Mouse (Mus musculus) hindbrain, embryonic 11.5 days (tissue): ENCODE results near the gene Wdr75. TPM values are rescaled to one million over a fixed set of nuclear protein-coding genes. Genes with fewer than 3 reads are reported as not detected.

Source experiments
- ATAC-seq: fragments of 200-750 bp; cut with Nextera tagmentation; 2 replicates; pipeline ENCODE4 v1.8.0; 2017; ENCODE audit warnings: mild to moderate bottlenecking, moderate TSS enrichment, moderate library complexity; ENCODE audit not compliant: low FRiP score
- DNase-seq: peaks from one replicate; pipeline ENCODE4 v3.0.0-alpha.2; 2015; ENCODE audit warnings: low spot score
- H3K27ac ChIP-seq: fragments of 300-500 bp; sonication (generic); 2 replicates; pipeline ENCODE4 v1.5.1; 2014; ENCODE audit warnings: mild to moderate bottlenecking, low read depth, low read length
- H3K27me3 ChIP-seq: fragments of 300-500 bp; sonication (generic); 2 replicates; pipeline ENCODE4 v1.6.1; 2014; ENCODE audit warnings: mild to moderate bottlenecking, low read length, moderate library complexity, mixed read lengths; ENCODE audit not compliant: control insufficient read depth, insufficient read depth
- H3K36me3 ChIP-seq: fragments of 300-500 bp; sonication (generic); 2 replicates; pipeline ENCODE4 v1.6.1; 2014; ENCODE audit warnings: mild to moderate bottlenecking, low read length, moderate library complexity, mixed read lengths; ENCODE audit not compliant: control insufficient read depth, insufficient read depth
- H3K4me1 ChIP-seq: fragments of 300-500 bp; sonication (generic); replicated peaks from 2 replicates; pipeline ENCODE4 v1.6.1; 2014; ENCODE audit warnings: low read length, mixed read lengths; ENCODE audit not compliant: control insufficient read depth, insufficient read depth
- H3K4me2 ChIP-seq: fragments of 300-500 bp; sonication (generic); replicated peaks from 2 replicates; pipeline ENCODE4 v1.6.1; 2014; ENCODE audit warnings: mild to moderate bottlenecking, low read depth, low read length
- H3K4me3 ChIP-seq: fragments of 300-500 bp; sonication (generic); 2 replicates; pipeline ENCODE4 v1.5.1; 2014; ENCODE audit warnings: low read depth, low read length
- H3K9ac ChIP-seq: fragments of 300-500 bp; sonication (generic); 2 replicates; pipeline ENCODE4 v1.6.1; 2014; ENCODE audit warnings: low read depth, low read length
- H3K9me3 ChIP-seq: fragments of 300-500 bp; sonication (generic); 2 replicates; pipeline ENCODE4 v1.6.1; 2016; ENCODE audit warnings: low read length; ENCODE audit not compliant: control insufficient read depth
- WGBS: fragments of 180-500 bp; shearing (Covaris S2); extraction: QIAGEN DNeasy Blood & Tissue Kit; methylation state at CpG from one replicate; pipeline ENCODE4 v1.1.7; 2014; 5-methylcytosine and 5-hydroxymethylcytosine counted together
- polyA plus RNA-seq: library from polyadenylated mRNA; unstranded; fragments of >200 nt; fragmentation: Nextera tagmentation; extraction: Ambion mirVana; gene quantifications from 2 replicates; pipeline ENCODE4 v1.2.1, GENCODE M21; 2014

The Wdr75 gene
- polyA plus RNA-seq, 1 experiment from 2014 or later: 75.3 TPM

DNA sequence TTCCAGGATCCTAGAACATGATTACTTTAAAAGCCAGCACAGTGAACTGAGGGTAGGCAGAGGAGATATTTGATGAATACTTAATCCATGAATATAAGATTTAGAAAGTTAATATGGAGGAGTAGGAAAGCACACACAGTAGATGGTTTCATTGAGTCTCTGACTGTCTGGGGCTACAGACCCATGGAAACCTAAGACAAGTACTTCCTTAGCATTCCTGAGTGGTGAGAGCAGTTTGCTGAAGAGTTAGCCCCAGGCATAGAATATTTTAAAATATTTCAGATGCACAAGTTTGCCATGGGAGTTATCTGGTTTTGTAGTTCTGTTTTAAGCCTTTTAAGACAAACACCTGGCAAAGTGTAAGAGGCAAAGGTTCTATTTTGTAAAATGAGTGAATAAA, 66.2 kb downstream of the Wdr75 start:
- ATAC-seq (no peak), DNase-seq (no peak)
- no peak overlapping the region for H3K4me2 ChIP-seq
- no peak overlapping the region for H3K27ac ChIP-seq
- no peaks in the 10 kb centered on the region for H3K27me3 ChIP-seq
- no peak overlapping the region for H3K9ac ChIP-seq
- H3K9me3 ChIP-seq: no peaks in the 10 kb centered on the region
- H3K4me1 ChIP-seq: no peaks in the 10 kb centered on the region
- no peak overlapping the region for H3K4me3 ChIP-seq
- H3K36me3 ChIP-seq: no peaks in the 10 kb centered on the region

DNA sequence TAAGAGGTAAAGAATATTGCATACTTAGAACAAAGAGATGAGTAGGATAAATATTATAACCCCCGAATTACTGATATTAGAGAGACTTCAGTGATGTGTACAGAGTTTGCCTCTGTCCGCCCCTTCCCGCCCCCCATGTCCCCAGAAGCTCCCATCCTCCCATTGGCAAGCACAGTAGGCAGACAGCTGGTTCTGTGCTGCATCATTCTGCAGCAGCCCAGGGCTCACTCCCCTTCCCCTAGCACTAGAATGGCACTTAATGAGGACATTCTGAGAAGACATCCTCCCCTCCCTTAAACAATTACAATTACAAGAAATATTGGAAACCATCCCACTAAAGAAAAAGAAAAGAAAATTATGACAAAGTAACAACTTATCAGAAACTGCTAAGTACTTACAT, 68.7 kb downstream of the Wdr75 start:
- H3K27me3 ChIP-seq: no peaks in the 10 kb centered on the region
- H3K36me3 ChIP-seq: no peaks in the 10 kb centered on the region
- H3K9ac ChIP-seq: no peak overlapping the region
- WGBS: 96% methylated on average over 3 of the region's 3 CpGs
- H3K4me3 ChIP-seq: no peak overlapping the region
- ATAC-seq (no peak), DNase-seq (no peak)
- H3K4me2 ChIP-seq: no peak overlapping the region
- no peaks in the 10 kb centered on the region for H3K9me3 ChIP-seq
- no peaks in the 10 kb centered on the region for H3K4me1 ChIP-seq
- H3K27ac ChIP-seq: no peak overlapping the region

DNA sequence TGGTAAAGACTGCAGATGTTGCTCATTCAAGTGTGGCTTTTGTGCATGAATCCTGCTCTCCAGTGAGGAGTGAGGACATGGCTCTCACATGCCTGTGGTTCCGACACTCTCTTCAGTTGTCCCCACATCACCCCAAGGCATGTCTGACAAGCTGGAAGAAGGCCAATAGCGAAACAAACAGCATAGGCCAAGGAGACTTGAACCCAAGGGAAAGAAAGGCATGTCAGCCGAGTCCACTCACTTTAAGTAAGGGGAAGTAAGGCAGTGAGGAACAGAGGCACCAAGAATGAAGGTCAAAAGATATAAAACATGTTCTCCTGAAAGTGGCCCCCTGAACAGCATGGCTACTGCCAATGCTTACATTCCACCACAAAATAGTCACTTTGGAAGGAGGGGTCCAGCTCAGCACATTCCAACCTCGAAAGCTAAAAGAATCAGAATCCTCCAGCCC, 69.6 kb downstream of the Wdr75 start:
- DNase-seq (no peak), ATAC-seq (no peak)
- Histone ChIP-seq H3K4me2 (no peak overlapping the region), H3K9ac (no peak overlapping the region), H3K9me3 (no peaks in the 10 kb centered on the region), H3K4me1 (no peaks in the 10 kb centered on the region), H3K4me3 (no peak overlapping the region), H3K36me3 (no peaks in the 10 kb centered on the region), H3K27me3 (no peaks in the 10 kb centered on the region), H3K27ac (no peak overlapping the region)
- 59% methylated on average over 4 of the region's 4 CpGs for WGBS

DNA sequence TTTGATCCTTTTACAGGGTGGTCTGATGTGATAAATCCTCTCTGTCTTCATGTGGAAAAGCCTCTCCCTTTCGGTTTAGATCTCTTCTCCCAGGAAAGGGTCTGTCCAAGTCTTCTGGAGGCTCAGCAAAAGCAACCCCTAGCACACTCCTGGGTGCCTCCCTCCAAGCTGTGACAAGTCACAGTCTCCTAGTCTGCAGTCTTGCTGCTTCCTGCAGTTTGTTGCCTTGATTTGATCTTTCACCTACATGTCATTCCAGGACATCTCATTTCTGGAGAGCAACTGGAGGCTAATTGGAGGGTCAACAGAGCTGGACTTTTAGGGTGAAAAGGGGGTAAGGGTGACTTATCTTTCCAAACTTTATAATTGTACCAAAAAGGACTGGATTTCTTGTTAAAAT, 70.3 kb downstream of the Wdr75 start:
- ATAC-seq: no peak
- 63% methylated on average over 1 of the region's 1 CpGs for WGBS

DNA sequence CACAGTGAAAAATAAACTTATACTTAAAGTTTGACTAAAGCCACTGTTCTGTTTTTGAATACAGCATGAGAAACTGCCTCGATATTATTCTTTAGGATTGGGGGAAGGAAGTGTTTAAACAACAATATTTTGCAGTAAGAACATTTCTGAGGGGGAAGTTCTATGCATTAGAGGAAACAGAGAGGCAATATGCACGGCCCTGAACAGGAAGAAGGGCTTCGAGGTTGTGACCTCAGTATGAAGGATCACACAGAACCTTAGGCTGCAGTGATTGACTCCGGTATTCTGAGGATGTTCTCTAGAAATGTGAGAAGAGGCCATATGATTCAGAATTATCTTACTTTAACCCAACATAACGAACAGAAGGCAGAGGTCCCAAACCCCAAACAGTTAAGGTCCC, 70.8 kb downstream of the Wdr75 start:
- ATAC-seq: no peak

More for the DNA sequence above, 70.3 kb downstream of the Wdr75 start:
- H3K9me3 ChIP-seq: no peaks in the 10 kb centered on the region
- no peaks in the 10 kb centered on the region for H3K4me1 ChIP-seq
- no peak overlapping the region for H3K27ac ChIP-seq
- no peak overlapping the region for H3K4me3 ChIP-seq
- no peak for DNase-seq
- no peak overlapping the region for H3K9ac ChIP-seq
- no peaks in the 10 kb centered on the region for H3K36me3 ChIP-seq
- no peaks in the 10 kb centered on the region for H3K27me3 ChIP-seq
- H3K4me2 ChIP-seq: no peak overlapping the region

DNA sequence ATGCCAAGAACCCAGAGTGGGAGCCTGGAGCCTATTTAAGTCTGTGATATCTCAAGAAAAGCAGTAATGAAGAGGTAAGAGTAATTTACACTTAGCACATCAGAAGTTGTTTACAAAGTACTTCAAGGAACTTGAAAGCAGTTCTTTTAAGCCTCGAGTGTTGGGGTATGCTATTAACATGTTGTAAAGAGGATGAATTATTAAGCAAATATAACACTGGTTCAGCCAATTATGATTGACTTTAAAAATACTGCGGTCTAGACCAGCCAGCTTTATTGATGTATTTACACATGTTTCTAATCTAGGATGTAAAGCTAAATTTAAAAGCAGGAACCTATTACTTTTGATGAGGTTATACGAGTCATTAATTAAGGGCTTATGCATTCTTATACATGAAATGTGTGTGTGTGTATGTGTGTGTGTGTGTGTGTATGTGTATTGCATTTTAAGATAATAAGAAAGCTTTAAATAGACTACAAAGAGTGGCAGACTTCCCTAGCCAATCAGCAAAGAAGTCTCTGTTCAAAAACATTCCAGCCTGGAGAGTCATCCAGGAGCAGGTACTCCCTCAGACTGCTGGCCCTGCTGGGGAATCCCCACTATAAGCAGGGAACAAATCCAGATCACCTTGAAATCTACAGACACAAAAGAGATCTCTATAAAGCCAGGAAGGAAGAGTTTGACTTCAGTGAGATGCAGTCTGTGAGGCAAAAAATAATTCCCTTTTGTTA, 71.5 kb downstream of the Wdr75 start:
- H3K4me1 ChIP-seq: no peaks in the 10 kb centered on the region
- no peak for ATAC-seq
- H3K36me3 ChIP-seq: no peaks in the 10 kb centered on the region
- no peak for DNase-seq
- no peak overlapping the region for H3K4me3 ChIP-seq
- no peaks in the 10 kb centered on the region for H3K27me3 ChIP-seq
- H3K27ac ChIP-seq: no peak overlapping the region
- 76% methylated on average over 3 of the region's 3 CpGs for WGBS
- no peak overlapping the region for H3K4me2 ChIP-seq
- H3K9ac ChIP-seq: no peak overlapping the region
- no peaks in the 10 kb centered on the region for H3K9me3 ChIP-seq

More for the DNA sequence above, 70.8 kb downstream of the Wdr75 start:
- Histone ChIP-seq H3K4me2 (no peak overlapping the region), H3K9me3 (no peaks in the 10 kb centered on the region), H3K27ac (no peak overlapping the region), H3K4me1 (no peaks in the 10 kb centered on the region), H3K9ac (no peak overlapping the region), H3K4me3 (no peak overlapping the region), H3K27me3 (no peaks in the 10 kb centered on the region), H3K36me3 (no peaks in the 10 kb centered on the region)
- no peak for DNase-seq
- WGBS: 67% methylated on average over 5 of the region's 5 CpGs

DNA sequence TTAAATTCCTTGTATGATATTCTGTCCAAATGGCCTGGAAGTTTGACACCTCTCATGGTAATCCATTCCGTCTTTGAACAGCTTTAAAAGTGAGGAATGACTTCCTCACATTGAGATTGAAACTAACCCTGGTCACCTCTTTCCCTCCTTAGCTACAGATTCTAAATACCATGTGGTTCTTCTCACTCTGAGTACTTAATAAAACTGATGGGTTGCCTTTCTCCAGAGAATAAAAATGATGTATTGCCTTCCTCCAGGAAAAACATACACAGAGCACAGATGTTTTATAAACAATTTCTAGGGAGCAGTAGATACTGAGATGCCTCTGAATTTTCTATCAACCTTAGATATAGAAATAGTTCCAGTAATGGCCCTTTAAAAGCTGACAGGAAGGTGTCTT, 73.1 kb downstream of the Wdr75 start:
- 76% methylated on average over 1 of the region's 1 CpGs for WGBS
- no peak overlapping the region for H3K4me2 ChIP-seq
- no peaks in the 10 kb centered on the region for H3K27me3 ChIP-seq
- H3K9ac ChIP-seq: no peak overlapping the region
- no peak overlapping the region for H3K4me3 ChIP-seq
- DNase-seq: no peak
- H3K9me3 ChIP-seq: no peaks in the 10 kb centered on the region
- H3K27ac ChIP-seq: no peak overlapping the region
- no peaks in the 10 kb centered on the region for H3K4me1 ChIP-seq
- no peaks in the 10 kb centered on the region for H3K36me3 ChIP-seq
- no peak for ATAC-seq

DNA sequence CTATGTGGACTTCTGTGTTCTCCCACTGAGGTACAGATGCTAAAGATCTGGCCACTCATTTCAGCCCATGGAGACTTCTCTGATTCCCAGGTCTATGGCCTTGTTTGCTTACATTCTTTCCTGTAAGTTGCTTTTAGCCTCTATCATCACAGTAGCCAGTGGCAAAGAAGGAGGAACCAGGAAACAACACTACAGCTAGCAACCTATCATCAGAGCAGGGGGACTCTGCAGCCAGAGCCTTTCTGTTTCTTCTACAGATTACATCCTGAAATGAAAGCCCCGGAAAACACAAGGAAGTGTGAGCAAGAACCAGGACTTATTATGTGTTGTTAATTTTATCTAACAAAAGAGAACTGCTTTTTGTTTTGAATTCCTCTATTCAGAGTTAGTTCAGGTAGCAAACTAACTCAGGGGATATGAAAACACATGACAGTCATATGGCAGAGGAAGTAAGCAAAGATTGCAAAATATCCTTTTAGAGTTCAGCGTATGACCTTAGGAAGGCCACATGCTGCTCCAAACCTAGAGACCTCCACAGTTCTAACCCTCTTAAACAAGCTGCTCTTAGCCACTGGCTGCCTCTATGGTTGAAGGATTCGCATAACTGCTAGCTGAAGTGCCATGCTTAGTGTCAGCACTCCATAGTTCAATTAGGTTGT, 73.6 kb downstream of the Wdr75 start:
- no peak for ATAC-seq

More for the DNA sequence above, 73.6 kb downstream of the Wdr75 start:
- no peak for DNase-seq
- Histone ChIP-seq H3K27ac (no peak overlapping the region), H3K9me3 (no peaks in the 10 kb centered on the region), H3K4me2 (no peak overlapping the region), H3K9ac (no peak overlapping the region), H3K36me3 (no peaks in the 10 kb centered on the region), H3K4me3 (no peak overlapping the region), H3K27me3 (no peaks in the 10 kb centered on the region), H3K4me1 (no peaks in the 10 kb centered on the region)
- WGBS: 78% methylated on average over 3 of the region's 3 CpGs
